Mouse (Mus musculus): Measurements from ENCODE around the gene Fli1.

GRCm38 (mm10) chr9:32537706-32538105, 5.0 kb downstream of the Fli1 start:
- TF ChIP-seq POLR2A (IDR thresholded peaks at IDR 0.05; ENCODE audit: low read depth, low read length) (no peak), CTCF (IDR thresholded peaks at IDR 0.05; ENCODE audit: extremely low read depth, insufficient read depth, insufficient read length, insufficient replicate concordance) (no peak)
